Mouse (Mus musculus) spleen, postnatal 4 days (tissue): ENCODE measurements around the gene Lpp.

ENCODE experiments used
- DNase-seq, 2 experiments: peaks; one replicate each; pipeline ENCODE4 v3.0.0; 2022; ENCODE audit warnings: low spot score in 2 of 2

Gene Lpp

GRCm38 (mm10) chr16:24695062-24695461 is 301.8 kb downstream of the Lpp start:
- DNase-seq = no peak

DNA sequence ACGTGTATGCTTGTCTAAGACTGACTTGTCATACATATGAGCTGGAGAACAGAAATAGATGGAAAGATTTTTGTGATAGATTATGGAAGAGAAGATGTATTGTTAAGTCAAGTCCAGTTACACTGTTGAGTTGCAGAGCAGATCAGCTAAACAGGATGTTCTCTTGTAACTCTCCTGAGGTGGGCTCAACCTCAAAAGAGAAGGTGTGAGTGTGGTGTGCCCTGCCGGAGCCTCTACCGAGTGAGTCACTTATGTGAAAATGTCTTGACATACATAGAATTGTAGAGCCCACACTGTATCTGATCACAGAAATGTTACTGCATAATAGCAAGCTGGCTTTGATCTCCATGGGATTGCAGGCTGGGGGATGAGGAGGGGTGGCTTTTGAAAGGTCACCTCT is 310.9 kb downstream of the Lpp start:
- DNase-seq = no peak

GRCm38 (mm10) chr16:24723641-24724040 is 330.3 kb downstream of the Lpp start:
- no peak for DNase-seq

DNA sequence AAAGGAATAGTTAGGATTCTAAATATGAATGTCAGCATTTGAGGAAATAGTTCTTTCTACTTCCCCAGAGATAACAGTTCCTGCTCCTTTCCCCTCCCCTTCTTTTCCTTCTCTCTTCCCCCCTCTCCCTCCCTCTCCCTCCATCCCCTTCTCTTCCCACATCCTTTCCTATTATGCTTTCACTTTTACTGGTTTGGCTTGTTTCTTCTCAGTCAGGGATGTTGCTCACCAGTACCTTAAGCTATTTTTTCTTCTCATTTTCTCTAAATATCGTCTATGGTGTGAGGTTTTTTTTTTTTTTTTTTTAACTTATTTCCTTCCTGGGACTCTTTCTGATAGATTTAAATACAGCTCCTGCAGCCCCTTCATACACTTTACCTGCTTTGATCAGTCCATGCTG is 339.4 kb downstream of the Lpp start:
- no peak for DNase-seq

- DNase-seq = no peak
These were observed 340.0 kb downstream of the Lpp start for GRCm38 (mm10) chr16:24733321-24733720.

DNA sequence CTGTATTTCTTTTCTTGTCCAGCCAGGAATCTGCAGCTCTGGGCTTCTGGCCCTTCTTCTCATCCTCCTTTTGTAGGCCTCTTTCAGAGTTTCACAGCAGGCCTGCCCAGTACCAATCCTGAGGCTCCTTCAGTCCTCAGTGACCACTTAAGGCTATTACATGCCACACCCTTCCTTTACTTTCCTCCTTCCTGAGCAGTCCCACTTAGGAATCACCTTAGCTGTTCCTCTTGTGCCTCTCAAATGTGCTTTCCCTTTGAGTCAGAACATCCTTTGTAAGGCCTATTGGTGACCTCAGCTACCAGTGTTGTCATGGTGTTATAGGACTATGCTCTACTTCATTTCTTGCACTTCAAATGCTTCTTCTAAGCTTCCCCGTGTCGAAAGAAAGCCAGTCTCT is 342.4 kb downstream of the Lpp start:
- DNase-seq = no peak

- DNase-seq = peak in 1 of 2 experiments; percentile 12
These were observed 344.2 kb downstream of the Lpp start for GRCm38 (mm10) chr16:24737362-24738057.

GRCm38 (mm10) chr16:24740714-24741113 is 347.4 kb downstream of the Lpp start:
- DNase-seq = no peak

DNA sequence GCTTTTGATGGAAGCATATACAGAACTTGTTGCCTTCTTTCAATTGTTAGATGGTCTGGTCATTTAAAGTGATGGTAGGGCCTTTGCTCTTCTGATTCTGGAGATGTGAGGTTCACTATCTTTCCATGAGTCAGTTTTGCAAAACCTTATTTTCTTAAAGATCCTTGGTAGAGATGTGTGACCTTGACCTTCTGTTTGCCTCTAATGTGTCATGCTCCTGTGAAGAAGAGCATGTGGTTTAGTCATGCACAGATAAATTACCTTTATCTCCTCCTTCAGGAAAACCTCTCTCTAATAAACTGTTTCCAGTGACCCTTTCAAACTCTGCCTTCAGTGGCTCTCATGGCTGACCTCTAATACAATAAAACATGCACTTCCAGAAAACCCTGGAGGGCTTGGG is 356.5 kb downstream of the Lpp start:
- no peak for DNase-seq

- no peak for DNase-seq
These were observed 362.8 kb downstream of the Lpp start for GRCm38 (mm10) chr16:24756141-24756540.

GRCm38 (mm10) chr16:24766051-24766450 is 372.7 kb downstream of the Lpp start:
- DNase-seq = no peak

DNA sequence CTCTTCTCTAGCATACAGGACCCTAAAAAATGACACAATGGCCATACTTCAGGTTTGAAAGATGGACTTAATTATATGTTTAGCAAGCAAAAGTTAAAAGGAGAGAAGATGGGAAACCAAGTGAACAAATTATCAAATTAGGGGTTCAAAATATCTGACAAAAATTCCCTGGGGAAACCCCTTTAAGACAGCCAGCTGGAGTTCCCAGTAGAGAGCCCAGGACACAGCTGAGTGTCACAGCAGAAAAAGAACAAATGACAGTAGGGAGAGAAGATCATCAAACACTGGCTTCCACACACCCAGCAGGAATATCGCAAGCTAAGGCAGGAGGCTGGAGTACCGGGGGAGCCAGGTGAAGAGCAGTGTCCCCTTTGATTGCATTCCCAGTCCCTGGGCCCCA is 373.3 kb downstream of the Lpp start:
- no peak for DNase-seq

GRCm38 (mm10) chr16:24777053-24777452 is 383.7 kb downstream of the Lpp start:
- DNase-seq = no peak

DNA sequence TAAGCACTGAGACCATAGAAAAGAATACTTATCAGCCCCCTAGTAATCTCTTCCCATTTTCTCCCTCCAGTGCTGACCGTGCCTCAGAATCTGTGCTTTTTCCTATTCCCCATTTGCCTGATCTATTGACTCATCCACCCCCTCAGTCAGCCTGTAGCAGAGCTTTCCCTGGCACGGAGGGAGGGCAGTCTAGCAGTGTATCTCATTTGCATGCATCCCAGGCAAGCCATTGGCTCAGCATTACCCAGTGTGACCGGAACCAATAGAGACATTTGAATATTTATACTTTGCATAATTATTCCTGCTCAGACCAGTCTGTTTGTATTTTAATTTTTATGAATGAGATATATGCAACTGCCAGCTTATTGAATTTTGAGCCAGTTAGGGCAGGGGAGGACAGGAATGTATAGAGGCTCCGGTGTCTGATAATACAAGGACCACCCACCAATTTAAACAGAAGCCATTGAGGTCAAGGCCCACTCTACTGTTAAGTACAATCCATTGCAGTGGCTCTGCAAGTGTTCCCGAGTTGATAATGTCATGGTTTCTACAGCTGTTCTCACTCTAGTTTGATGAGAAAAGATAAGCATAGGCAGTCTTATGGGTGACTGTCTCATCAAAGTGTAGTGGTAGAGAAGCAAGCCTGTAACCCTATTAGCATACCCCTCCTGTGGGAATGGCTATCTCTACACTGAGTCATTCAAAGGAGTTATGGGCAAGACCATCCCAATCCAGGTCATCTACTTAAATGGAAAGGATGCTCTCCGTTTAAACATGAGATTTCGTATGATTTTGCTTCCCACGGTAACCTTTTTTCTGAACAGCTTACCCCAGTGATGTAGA is 385.3 kb downstream of the Lpp start:
- no peak for DNase-seq

GRCm38 (mm10) chr16:24780545-24780944 is 387.2 kb downstream of the Lpp start:
- DNase-seq = no peak

- DNase-seq = no peak
These were observed 388.6 kb downstream of the Lpp start for GRCm38 (mm10) chr16:24781922-24782321.

DNA sequence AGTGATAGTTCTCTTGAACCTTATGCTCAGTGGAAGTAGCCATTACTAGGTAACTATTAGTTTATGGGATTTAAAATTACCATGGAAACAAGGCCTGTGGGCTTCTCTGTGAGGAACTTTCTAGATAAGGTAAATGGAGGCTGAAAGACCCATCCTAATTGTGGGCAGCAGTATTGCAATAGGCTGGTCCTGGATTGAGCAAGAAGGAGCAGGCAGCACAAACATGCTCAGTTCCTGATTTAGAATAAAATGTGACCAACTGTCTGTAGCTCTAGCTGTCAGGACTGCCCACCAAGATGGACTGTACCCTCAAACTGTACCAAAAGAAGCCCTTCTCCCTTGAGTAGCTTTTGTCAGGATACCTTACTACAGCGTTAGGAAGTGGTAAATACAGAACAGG is 392.3 kb downstream of the Lpp start:
- no peak for DNase-seq

DNA sequence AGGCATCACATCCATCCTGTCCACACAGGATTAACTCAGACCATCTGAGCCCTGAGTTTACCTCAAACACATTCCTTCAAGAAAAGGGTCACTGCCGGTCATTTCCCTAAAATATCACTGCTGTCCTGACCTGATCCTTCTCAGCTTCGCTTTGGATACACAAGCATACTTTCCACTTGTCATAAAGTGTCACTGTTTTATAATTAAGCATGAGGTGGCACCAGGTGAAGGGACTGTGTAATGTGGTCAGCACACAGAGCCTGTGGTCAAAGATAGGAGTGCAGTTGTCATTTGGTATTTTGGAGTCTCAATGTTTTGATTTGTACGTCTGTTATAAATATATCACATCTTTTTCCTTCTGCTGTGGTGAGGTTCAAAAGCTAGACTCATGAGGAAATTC is 395.7 kb downstream of the Lpp start:
- no peak for DNase-seq

DNA sequence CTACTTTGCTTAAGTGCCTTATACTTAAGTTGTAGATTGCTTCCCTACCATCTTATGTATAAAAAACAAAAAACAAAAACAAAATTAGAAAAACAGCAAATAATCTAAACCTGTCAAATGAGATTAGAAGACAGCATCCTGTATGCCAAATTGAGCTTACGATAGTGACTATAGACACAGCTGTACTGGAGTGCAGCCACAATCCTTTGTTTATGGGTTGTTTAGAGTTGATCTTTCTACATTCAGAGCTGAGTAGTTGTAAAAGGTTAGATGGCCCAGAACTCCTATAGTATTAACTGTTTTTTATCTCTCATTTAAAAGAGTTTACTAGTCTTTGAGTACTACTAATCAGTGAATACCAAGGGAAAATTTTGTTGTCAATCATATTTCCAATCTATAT is 398.1 kb downstream of the Lpp start:
- no peak for DNase-seq

DNA sequence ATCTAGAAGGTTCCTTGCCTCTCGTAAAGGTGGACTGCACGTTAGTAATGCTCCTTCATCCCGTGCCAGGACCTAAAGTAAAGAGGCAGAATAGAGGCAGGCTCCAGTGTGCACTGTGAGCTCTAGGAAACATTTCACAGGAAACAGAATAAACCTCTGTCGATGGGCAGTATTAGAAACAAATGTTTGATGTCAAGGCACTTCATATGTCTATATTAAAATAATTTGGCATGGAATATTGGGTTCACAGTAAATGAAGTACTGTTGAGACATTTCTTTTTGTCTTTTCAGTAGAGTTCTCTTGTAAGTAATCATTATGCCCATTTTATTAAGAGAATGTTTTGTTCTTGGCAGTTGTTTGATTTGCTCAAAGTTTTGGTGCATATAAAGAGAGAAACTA is 398.7 kb downstream of the Lpp start:
- DNase-seq = no peak

DNA sequence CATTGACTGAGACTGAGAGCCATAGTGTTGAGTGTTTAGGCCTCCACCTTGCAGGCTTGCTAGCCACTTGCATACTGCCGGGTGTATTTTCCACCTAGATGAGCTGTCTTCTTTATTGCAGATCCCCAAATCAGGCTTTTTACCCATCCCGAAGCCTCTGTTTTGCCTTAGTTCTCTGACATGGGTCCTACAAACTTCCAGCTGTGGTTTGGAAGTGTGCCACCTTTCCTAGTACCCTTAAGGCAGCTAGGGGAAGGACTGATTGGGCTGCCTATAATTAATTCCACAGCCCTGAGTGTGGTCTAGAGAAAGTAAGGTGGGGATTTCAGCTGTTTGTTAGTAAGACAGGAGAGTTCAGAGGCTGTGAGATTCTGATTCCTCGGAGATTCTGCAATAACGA is 399.5 kb downstream of the Lpp start:
- DNase-seq = no peak

DNA sequence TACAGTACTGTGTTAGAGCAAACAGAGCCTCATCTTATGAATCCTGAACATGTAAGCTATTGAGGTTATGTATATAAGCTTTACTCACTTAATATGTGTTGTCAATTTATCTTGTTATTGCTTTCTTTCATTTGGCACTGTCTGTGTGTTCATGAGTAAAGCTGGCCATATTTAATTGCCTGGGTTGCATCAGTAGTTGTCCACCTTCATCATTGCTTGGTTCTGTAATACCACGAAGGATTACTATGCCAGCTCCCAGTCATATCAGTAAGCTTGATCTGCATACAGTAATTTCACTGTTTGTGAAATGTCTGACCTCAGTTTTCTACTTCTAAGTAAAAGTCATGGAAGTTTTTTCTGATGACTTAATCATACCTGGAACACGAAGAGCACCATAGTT is 401.4 kb downstream of the Lpp start:
- no peak for DNase-seq

DNA sequence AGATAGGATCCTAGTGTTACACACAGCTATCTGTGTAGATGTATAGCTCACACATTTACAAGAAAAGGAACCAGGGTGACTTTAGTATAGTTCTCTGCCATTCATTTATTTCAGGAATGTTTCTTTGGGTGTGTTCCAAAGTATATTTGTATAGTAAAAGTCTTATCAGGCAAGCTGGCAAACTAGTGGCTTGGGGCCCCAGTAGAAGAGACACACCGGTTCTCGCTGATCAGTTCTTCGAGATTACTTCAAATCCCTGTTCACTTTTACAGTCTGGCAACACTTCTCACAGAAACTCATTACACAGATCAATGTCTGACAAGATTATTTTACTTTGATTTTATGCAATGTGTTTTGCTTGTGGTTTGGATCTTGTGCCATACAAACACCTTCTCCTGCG is 408.0 kb downstream of the Lpp start:
- no peak for DNase-seq
